Mouse (Mus musculus): ENCODE measurements at regions not wholly inside any gene's neighbourhood (a gene's known extent, or its start where the extent isn't known, plus 50 kb on each side); places are given as distances from the start of the nearest gene placed in this dataset.
"Not testable (repeated sequence)": the region's sequence is repeated elsewhere in the genome, so short reads cannot be mapped to it uniquely, and the experiment has no call there.

DNA sequence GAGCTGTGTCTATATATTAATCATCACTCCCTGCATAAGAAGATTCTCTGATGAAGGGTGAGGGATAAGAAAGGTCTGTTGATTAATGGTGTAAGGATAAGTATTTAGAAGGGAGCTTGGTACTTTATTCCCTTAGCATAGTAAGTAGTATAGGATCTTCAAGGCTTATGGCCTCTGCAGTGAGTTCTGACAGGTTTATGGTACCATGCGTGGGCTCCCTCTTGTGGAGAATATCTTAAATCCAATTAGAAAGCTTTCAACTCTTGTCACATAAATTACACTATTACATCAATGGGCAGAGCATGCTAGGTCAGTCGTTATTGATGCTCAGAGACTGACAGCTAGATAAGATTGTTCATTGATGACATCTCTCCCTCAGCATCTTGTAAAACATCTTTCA is 112.7 kb upstream of the Grin3a start:
- DNase-seq: peak; percentile 18

DNA sequence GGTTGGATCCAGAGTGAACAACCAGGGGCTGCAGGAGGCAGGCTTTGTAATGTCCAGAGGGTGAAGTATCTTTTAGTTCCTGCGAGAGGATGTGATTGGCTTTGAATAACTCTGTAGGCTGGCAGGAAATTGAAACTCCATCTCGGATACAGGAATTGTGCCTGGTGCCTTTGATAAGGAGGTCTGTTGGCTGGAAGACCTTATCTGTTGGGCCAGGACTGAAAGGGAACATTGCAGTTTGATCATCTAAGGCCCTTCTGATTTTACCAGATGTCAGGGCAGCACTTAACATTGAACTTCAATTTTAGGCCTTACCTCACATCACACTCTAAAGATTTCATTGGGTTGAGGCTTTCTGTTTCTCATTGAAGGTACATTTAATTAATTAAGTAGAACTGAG is 111.3 kb upstream of the Grin3a start:
- DNase-seq: no peak

DNA sequence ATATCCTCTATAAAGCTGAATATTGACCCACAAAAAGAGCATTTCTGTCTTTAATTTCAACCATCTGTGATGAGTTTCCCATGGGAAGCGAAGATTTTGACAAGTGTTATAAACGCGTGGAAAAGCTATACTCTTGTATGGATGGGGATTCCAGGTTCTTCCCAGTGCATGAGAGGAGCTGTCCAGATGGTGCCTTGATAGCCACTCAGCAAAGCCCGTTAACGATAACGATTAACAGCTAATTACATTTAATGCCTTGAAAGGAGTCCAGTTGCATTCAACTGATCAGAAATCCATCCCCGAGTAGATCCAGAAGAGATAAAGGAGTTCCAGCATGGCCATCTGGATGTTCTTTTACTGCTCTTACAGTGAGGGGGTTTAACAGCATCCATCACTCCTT is 100.8 kb upstream of the Grin3a start:
- DNase-seq: no peak

DNA sequence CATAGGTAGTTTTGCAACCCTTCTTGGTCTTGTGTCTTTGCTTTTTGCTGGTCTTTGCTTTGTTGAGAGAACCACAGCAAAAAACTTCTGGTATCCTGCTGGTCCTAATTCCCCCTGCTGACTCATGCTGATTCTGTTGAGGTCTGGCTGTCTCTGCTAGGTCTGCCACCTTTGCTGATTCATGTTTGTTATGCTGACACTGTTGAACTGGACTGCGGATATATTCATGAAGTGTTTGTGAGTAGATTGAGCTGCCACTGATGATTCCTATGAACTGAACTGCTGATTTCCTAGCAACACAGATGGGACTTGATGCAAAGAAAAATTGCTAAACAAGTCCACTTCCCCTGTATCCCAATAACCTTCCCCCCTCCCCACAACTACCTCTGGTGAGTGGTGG is 91.9 kb upstream of the Grin3a start:
- DNase-seq: no peak

DNA sequence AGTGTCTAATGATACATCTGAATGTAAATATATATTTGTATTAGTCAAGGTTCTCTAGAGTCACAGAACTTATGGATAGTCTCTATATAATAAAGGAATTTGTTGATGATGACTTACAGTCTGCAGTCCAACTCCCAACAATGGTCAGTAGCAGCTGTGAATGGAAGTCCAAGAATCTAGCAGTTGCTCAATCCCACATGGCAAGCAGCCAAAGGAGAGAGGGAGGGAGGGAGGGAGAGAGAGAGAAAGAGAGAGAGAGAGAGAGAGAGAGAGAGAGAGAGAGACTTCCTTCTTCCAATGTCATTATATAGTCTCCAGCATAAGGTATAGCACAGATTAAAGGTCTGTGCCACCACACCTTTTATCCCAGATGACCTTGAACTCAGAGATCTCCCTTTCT is 84.1 kb upstream of the Grin3a start:
- DNase-seq: not testable (repeated sequence)

DNA sequence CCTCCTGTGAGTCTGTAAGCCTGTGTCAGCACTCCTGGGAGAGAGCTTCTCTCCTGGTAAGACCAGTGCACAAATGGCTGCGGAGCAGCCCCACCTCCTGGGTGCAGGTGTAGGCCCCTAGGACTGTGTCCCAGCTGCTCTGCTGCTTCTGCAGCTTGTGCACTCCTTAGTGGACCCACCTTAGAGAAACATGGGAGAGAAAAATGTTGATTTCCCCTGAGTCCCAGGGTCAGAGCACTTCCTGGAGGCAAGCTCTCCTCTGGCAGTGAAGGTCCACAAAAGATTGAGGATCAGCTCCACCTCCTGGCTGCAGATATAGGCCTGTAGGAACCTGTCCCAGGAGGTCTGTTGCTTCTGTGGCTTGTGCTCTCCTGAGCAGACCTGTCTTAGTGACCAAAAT is 81.5 kb upstream of the Grin3a start:
- no peak for DNase-seq

DNA sequence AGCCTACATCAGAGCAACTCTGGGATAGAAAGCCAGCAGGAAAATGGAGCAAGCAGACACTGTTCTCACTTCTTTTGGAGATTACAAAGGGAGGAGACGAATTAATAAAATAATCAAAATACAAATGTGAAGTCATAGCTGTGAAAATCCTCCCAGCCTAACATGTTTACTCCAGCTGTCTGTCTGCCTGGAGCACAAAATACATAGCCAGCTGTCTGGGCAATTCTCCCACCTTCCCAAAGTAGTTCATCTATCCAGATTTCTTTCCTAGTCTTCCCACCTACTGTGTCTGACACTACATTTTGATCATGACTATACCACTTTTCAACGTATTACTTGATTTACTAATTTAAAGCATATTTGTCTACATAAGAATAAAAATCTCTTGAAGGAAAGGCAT is 68.7 kb upstream of the Grin3a start:
- DNase-seq: no peak

DNA sequence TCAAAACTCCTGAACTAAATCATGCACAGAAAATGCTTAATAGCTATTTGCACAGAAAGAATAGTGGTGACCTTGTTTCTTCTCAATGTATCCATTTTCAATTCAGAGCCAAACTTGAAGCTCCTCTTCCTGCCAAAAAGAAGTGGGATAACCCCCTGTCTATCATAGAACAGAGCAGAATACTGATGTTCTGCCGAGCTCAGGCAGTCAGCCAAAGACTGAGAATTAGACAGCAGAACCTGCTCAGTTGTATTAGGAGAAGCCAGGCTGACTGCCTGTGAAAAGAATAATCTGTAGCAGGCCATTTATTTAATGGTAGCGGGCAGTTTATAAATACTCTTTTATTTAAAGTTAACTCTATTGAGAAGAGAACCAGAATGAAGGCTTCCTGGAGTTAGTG is 68.1 kb upstream of the Grin3a start:
- DNase-seq: peak; percentile 31

Data from right cerebral cortex, adult 18-20 months (tissue).